Comparison of ENCODE assay signal across 10 mouse cellular contexts in genomic region chr12:98106151-98106788, GRCm38 (mm10).
A peak's percentile ranks its signal among the peaks of the same experiment; 100 is the strongest.
DNase-seq lines count a peak whose midpoint lies in the region; ATAC-seq and TF ChIP-seq lines count a peak whose summit lies in the region.
"Had no signal": no experiment of that assay in that cellular context is flagged by ENCODE, and none has a peak within 500 bp of the region (broad histone marks: within the 10 kb centered on the region; RNA-seq: fewer than 3 reads in every experiment).

No protein-coding gene starts in this region.

- ATAC-seq in kidney, embryonic 14.5 days (ENCODE audit: low FRiP score, low TSS enrichment) = no peak
- no peak for ATAC-seq in midbrain, embryonic 15.5 days (replicated peaks)
- ATAC-seq in heart, embryonic 12.5 days (ENCODE audit: insufficient number of reproducible peaks, low FRiP score) = no peak

- no peak overlapping the region for H3K4me3 ChIP-seq in kidney, embryonic 14.5 days (ENCODE audit: low read length)
- no peak overlapping the region for H3K4me3 ChIP-seq in embryonic fibroblast, embryonic 13.5 days (ENCODE audit: insufficient read depth, low read length)
- H3K4me3 ChIP-seq in layer of hippocampus, adult 2 months = no peak overlapping the region
- no peak overlapping the region for H3K4me3 ChIP-seq in midbrain, embryonic 15.5 days
- no peak overlapping the region for H3K4me3 ChIP-seq in heart, embryonic 12.5 days

- no peak for TF ChIP-seq CTCF in embryonic fibroblast, embryonic 13.5 days (IDR thresholded peaks at IDR 0.05; ENCODE audit: borderline replicate concordance, insufficient read depth, low read length)
- no peak for TF ChIP-seq CTCF in layer of hippocampus, adult 2 months (conservative IDR thresholded peaks at IDR 0.05)

- no peaks in the 10 kb centered on the region for H3K9me3 ChIP-seq in kidney, embryonic 14.5 days (ENCODE audit: control insufficient read depth, low read length)
- H3K9me3 ChIP-seq in midbrain, embryonic 15.5 days = no peaks in the 10 kb centered on the region
- H3K9me3 ChIP-seq in heart, embryonic 12.5 days (replicated peaks) = no peaks in the 10 kb centered on the region

- H3K4me2 ChIP-seq in kidney, embryonic 14.5 days (replicated peaks; ENCODE audit: low read depth, low read length) = no peak overlapping the region
- H3K4me2 ChIP-seq in midbrain, embryonic 15.5 days = no peak overlapping the region
- H3K4me2 ChIP-seq in heart, embryonic 12.5 days = no peak overlapping the region

- H3K27me3 ChIP-seq in kidney, embryonic 14.5 days (ENCODE audit: control insufficient read depth, insufficient read depth, low read length) = no peaks in the 10 kb centered on the region
- H3K27me3 ChIP-seq in midbrain, embryonic 15.5 days (replicated peaks) = no peaks in the 10 kb centered on the region
- H3K27me3 ChIP-seq in heart, embryonic 12.5 days (replicated peaks) = no peaks in the 10 kb centered on the region

- DNase-seq in kidney, postnatal 36 days = peak; percentile 2 to 12
- peak; percentile 69 to 73 for DNase-seq in layer of hippocampus, adult 2 months (ENCODE audit: low spot score in 2 of 2)
- no peak for DNase-seq in urinary bladder, postnatal 4 days (ENCODE audit: low spot score in 2 of 2)
- no peak for DNase-seq in urinary bladder, postnatal 10 days (ENCODE audit: low spot score)
- DNase-seq: adrenal gland, adult 8-10 months; thymus, postnatal 25 days had no signal

- 45% methylated on average over 3 of the region's 3 CpGs for WGBS in kidney, embryonic 14.5 days
- WGBS in midbrain, embryonic 15.5 days = 52% methylated on average over 3 of the region's 3 CpGs
- 36% methylated on average over 3 of the region's 3 CpGs for WGBS in heart, embryonic 12.5 days

- H3K9ac ChIP-seq in kidney, embryonic 14.5 days (ENCODE audit: low read depth, low read length) = no peak overlapping the region
- H3K9ac ChIP-seq in midbrain, embryonic 15.5 days = no peak overlapping the region
- no peak overlapping the region for H3K9ac ChIP-seq in heart, embryonic 12.5 days

- no peak for TF ChIP-seq POLR2A in embryonic fibroblast, embryonic 13.5 days (IDR thresholded peaks at IDR 0.05; ENCODE audit: low read depth, low read length)

- no peak overlapping the region for H3K27ac ChIP-seq in kidney, embryonic 14.5 days (ENCODE audit: low read depth, low read length)
- H3K27ac ChIP-seq in embryonic fibroblast, embryonic 13.5 days (ENCODE audit: insufficient read depth, low read length) = peak overlapping the region; percentile 56
- peak overlapping the region; percentile 62; the same call in 1 of the 2 replicates for H3K27ac ChIP-seq in layer of hippocampus, adult 2 months
- H3K27ac ChIP-seq in midbrain, embryonic 15.5 days = 0 out of 2 replicates have a peak overlapping the region, but pooled peaks have one; percentile 34
- no peak overlapping the region for H3K27ac ChIP-seq in heart, embryonic 12.5 days (ENCODE audit: poor library complexity, severe bottlenecking)

- H3K4me1 ChIP-seq in kidney, embryonic 14.5 days (ENCODE audit: control insufficient read depth, insufficient read depth, low read length) = 0 out of 2 replicates have a peak, but pooled peaks cover 5% of the 10 kb centered on the region
- H3K4me1 ChIP-seq in embryonic fibroblast, embryonic 13.5 days (ENCODE audit: control insufficient read depth, insufficient read depth, low read length) = peaks cover 3% of the 10 kb centered on the region; the same call in 1 of the 2 replicates
- peaks cover 7% of the 10 kb centered on the region; the same call in 1 of the 2 replicates for H3K4me1 ChIP-seq in midbrain, embryonic 15.5 days
- H3K4me1 ChIP-seq in heart, embryonic 12.5 days (replicated peaks) = no peaks in the 10 kb centered on the region

- H3K36me3 ChIP-seq in kidney, embryonic 14.5 days (ENCODE audit: control insufficient read depth, insufficient read depth, low read length) = no peaks in the 10 kb centered on the region
- no peaks in the 10 kb centered on the region for H3K36me3 ChIP-seq in midbrain, embryonic 15.5 days (replicated peaks)
- no peaks in the 10 kb centered on the region for H3K36me3 ChIP-seq in heart, embryonic 12.5 days

Comparison
In these comparisons a context has a peak if more than half of its experiments do, and no peak if none do; other contexts are left out.
1. DNase-seq: peak in kidney, postnatal 36 days (2 of 2) and layer of hippocampus, adult 2 months (2 of 2); none in urinary bladder, postnatal 4 days (0 of 2) and urinary bladder, postnatal 10 days (single experiment).
2. H3K27ac ChIP-seq: peak in embryonic fibroblast, embryonic 13.5 days (single experiment), layer of hippocampus, adult 2 months (single experiment) and midbrain, embryonic 15.5 days (single experiment); none in kidney, embryonic 14.5 days (single experiment) and heart, embryonic 12.5 days (single experiment).